ENCODE assay signal across 11 mouse cellular contexts in genomic region chr17:12675646-12676045, GRCm38 (mm10). TPM values are rescaled to one million over a fixed set of nuclear protein-coding genes. Genes with fewer than 3 reads are reported as not detected.
DNase-seq lines count a peak whose midpoint lies in the region; ATAC-seq and TF ChIP-seq lines count a peak whose summit lies in the region.
"Had no signal": no experiment of that assay in that cellular context is flagged by ENCODE, and none has a peak within 500 bp of the region (broad histone marks: within the 10 kb centered on the region; RNA-seq: fewer than 3 reads in every experiment).

TSS of gene Slc22a1 (minus strand) at chr17:12675829.

- no peak for ATAC-seq in liver, embryonic 11.5 days (replicated peaks; ENCODE audit: low FRiP score)

- peaks cover 18% of the 10 kb centered on the region; the same call in 1 of the 2 replicates for H3K79me2 ChIP-seq in liver, adult 2 months (ENCODE audit: control insufficient read depth, insufficient read depth, low read length)

- H3K9ac ChIP-seq in liver, adult 2 months (ENCODE audit: low read depth, low read length), result peak within 1 kb of the TSS; percentile 86
- no peak within 1 kb of the TSS for H3K9ac ChIP-seq in liver, embryonic 11.5 days (ENCODE audit: low read depth, low read length)
- H3K9ac ChIP-seq: hindbrain, embryonic 15.5 days had no signal

- H3K27me3 ChIP-seq in liver, adult 2 months (ENCODE audit: control insufficient read depth, insufficient read depth, low read length), result no peaks in the 10 kb centered on the region
- H3K27me3 ChIP-seq in liver, embryonic 11.5 days (replicated peaks; ENCODE audit: control insufficient read depth, insufficient read depth, low read length), result no peaks in the 10 kb centered on the region
- no peaks in the 10 kb centered on the region for H3K27me3 ChIP-seq in small intestine, adult 2 months (ENCODE audit: control insufficient read depth, insufficient read depth, low read length)
- H3K27me3 ChIP-seq: hindbrain, embryonic 15.5 days had no signal

- no peak for DNase-seq in adrenal gland, postnatal 14 days
- no peak for DNase-seq in adrenal gland, postnatal 4 days (ENCODE audit: low spot score in 2 of 2)
- peak; percentile 99 for DNase-seq in liver, adult 2 months (ENCODE audit: extremely low read depth, low read depth, low spot score)
- no peak for DNase-seq in liver, embryonic 11.5 days (ENCODE audit: low spot score)
- peak; percentile 32 to 58 for DNase-seq in kidney, postnatal 4 days
- DNase-seq in spleen, adult 12 weeks (ENCODE audit: low spot score), result no peak
- DNase-seq in thymus, postnatal 10 days (ENCODE audit: low spot score in 2 of 2), result no peak
- DNase-seq: retina, postnatal 1 day had no signal

- H3K4me2 ChIP-seq in liver, embryonic 11.5 days, result no peak within 1 kb of the TSS
- H3K4me2 ChIP-seq: hindbrain, embryonic 15.5 days had no signal

- no peak for TF ChIP-seq CTCF in liver, adult 2 months (IDR thresholded peaks at IDR 0.05; ENCODE audit: low read depth, low read length)
- no peak for TF ChIP-seq CTCF in small intestine, adult 2 months (IDR thresholded peaks at IDR 0.05; ENCODE audit: extremely low read depth, insufficient read length, insufficient replicate concordance, low read depth, low read length)

- H3K4me1 ChIP-seq in liver, adult 2 months (ENCODE audit: control insufficient read depth, insufficient read depth, low read length), result peaks cover 31% of the 10 kb centered on the region
- H3K4me1 ChIP-seq in liver, embryonic 11.5 days (replicated peaks; ENCODE audit: control insufficient read depth, insufficient read depth, low read length), result peaks cover 6% of the 10 kb centered on the region; the same call in 1 of the 2 replicates
- peaks cover 32% of the 10 kb centered on the region for H3K4me1 ChIP-seq in small intestine, adult 2 months (ENCODE audit: control insufficient read depth, insufficient read depth, insufficient read length, low read length)
- H3K4me1 ChIP-seq: hindbrain, embryonic 15.5 days had no signal

- no peaks in the 10 kb centered on the region for H3K36me3 ChIP-seq in liver, adult 2 months (ENCODE audit: control insufficient read depth, insufficient read depth, low read length)
- no peaks in the 10 kb centered on the region for H3K36me3 ChIP-seq in liver, embryonic 11.5 days (ENCODE audit: control insufficient read depth, insufficient read depth, low read length)
- no peaks in the 10 kb centered on the region for H3K36me3 ChIP-seq in small intestine, adult 2 months (ENCODE audit: control insufficient read depth, insufficient read depth, low read length)
- H3K36me3 ChIP-seq: hindbrain, embryonic 15.5 days had no signal

- WGBS in liver, adult 2 months, result 17% methylated on average over 7 of the region's 7 CpGs
- WGBS in liver, embryonic 11.5 days, result 88% methylated on average over 7 of the region's 7 CpGs
- 18% methylated on average over 7 of the region's 7 CpGs for WGBS in small intestine, adult 2 months

- H3K4me3 ChIP-seq in liver, adult 2 months (ENCODE audit: insufficient read depth, low read depth, low read length), result peak within 1 kb of the TSS; percentile 72
- H3K4me3 ChIP-seq in liver, embryonic 11.5 days (ENCODE audit: low read depth, low read length), result no peak within 1 kb of the TSS
- H3K4me3 ChIP-seq in small intestine, adult 2 months (ENCODE audit: low read depth, low read length), result peak within 1 kb of the TSS; percentile 61
- H3K4me3 ChIP-seq: hindbrain, embryonic 15.5 days had no signal

- H3K27ac ChIP-seq in liver, adult 2 months (replicated peaks; ENCODE audit: insufficient read depth, low read depth, low read length), result peak within 1 kb of the TSS; percentile 87
- no peak within 1 kb of the TSS for H3K27ac ChIP-seq in liver, embryonic 11.5 days (ENCODE audit: low read depth, low read length)
- H3K27ac ChIP-seq in small intestine, adult 2 months (ENCODE audit: insufficient read depth, low read depth, low read length), result peak within 1 kb of the TSS; percentile 95
- H3K27ac ChIP-seq: hindbrain, embryonic 15.5 days had no signal

- peaks cover 2% of the 10 kb centered on the region; the same call in 1 of the 2 replicates for H3K9me3 ChIP-seq in liver, embryonic 11.5 days (ENCODE audit: control insufficient read depth, low read length)
- H3K9me3 ChIP-seq: hindbrain, embryonic 15.5 days had no signal

- peak; percentile 39; the same call in 1 of the 2 replicates for TF ChIP-seq POLR2A in liver, adult 2 months (IDR thresholded peaks at IDR 0.05; ENCODE audit: extremely low read depth, insufficient read depth, low read length)
- no peak for TF ChIP-seq POLR2A in small intestine, adult 2 months (IDR thresholded peaks at IDR 0.05; ENCODE audit: low read depth, low read length)

RNA-seq across cellular contexts. Expression of gene Slc22a1, which starts in this region (rescaled TPM):
- total RNA-seq in adrenal gland, postnatal 14 days (2021), result 1.2 and 18.3 TPM in 2 replicates
- 10 to 100 TPM in 1 of 2 experiments, 1 to 10 TPM in 1; 4.5 to 17.4 TPM for total RNA-seq in adrenal gland, postnatal 4 days (2021)
- total RNA-seq in liver, adult 2 months (2014; rRNA removed), result 311 and 487 TPM in 2 replicates
- 527 and 571 TPM in 2 replicates for polyA plus RNA-seq in liver, adult 2 months (2012; rRNA removed)
- 0.10 TPM in 1 of 2 replicates, not detected in the other for polyA plus RNA-seq in liver, embryonic 11.5 days (2014; fragmentation: Nextera tagmentation; extraction: Ambion mirVana)
- polyA plus RNA-seq in small intestine, adult 2 months (2012; rRNA removed), result 32.1 and 46.4 TPM in 2 replicates
- total RNA-seq: layer of hippocampus, postnatal 14 days had no signal
- polyA plus RNA-seq: hindbrain, embryonic 15.5 days had no signal

Comparison
In these comparisons a context has a peak if more than half of its experiments do, and no peak if none do; other contexts are left out.
1. RNA of gene Slc22a1 (total RNA-seq): 311 to 487 TPM in liver, adult 2 months; 1.2 to 18.3 TPM in adrenal gland, postnatal 14 days and 4.5 to 17.4 TPM in adrenal gland, postnatal 4 days; every median in the first group is over 10 times any median in the second.
2. RNA of gene Slc22a1 (polyA plus RNA-seq): 527 to 571 TPM in liver, adult 2 months and 32.1 to 46.4 TPM in small intestine, adult 2 months; 0.10 TPM in liver, embryonic 11.5 days; every median in the first group is over 10 times any median in the second.
3. RNA of gene Slc22a1 (polyA plus RNA-seq): 527 to 571 TPM in liver, adult 2 months; 32.1 to 46.4 TPM in small intestine, adult 2 months; every median in the first group is over 10 times any median in the second.
4. DNase-seq: peak in liver, adult 2 months (single experiment) and kidney, postnatal 4 days (2 of 2); none in adrenal gland, postnatal 14 days (single experiment), adrenal gland, postnatal 4 days (0 of 2), liver, embryonic 11.5 days (single experiment), spleen, adult 12 weeks (single experiment) and thymus, postnatal 10 days (0 of 2).